Mouse (Mus musculus): ENCODE data around the gene Prom1. TPM values are rescaled to one million over a fixed set of nuclear protein-coding genes. Genes with fewer than 3 reads are reported as not detected.
"Not testable (repeated sequence)": the region's sequence is repeated elsewhere in the genome, so short reads cannot be mapped to it uniquely, and the experiment has no call there.

The Prom1 gene
- 1 to 10 TPM in 1 of 2 experiments, under 1 TPM in 1; 0.69 to 1.4 TPM for polyA plus RNA-seq (2017; shearing (Covaris generic))

DNA sequence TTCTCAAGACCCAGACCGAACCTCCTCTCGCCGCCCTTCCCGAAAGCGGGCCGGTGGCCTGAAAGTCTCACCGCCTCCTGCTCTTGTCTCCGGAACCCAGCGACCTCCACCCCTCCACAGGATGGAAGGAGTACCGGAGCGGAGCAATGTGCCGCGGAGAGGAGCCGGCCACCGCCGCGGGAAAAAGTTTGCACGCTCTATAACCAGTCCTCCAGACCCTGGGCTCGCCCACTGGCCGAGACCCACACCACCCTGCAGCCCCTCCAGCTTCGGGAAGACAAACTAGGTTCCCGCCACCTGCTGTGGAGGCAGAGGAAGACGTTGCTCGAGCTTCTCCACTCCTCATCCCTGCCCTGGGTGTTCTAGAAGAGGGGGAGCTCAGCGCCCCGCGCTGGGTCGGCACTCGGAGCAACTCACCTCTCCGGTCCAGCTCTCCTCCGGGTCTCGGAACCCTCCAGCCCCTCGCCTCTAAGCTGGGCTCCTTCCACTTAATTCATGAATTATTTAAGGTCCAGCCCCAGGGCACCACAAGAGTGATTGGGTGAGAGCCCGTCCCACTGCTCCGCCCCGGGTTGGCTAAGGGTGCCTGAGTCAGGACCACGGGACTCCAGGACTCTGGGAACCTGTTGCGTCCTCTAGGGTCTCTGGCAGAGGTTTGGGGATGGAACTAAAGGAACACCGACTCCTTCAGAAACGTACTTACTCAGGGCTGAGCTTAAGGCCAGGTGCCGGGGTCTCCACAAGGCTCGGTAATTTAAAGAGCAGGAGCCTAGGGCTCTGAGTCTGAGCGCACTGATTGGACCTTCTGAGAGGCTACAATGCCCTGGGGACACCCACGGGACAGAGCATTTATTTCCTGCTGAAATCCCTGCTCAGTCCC, at the start of gene Prom1:
Prom1 (minus strand) TSS at position 802 of the 880 bp plus-strand sequence.
- ATAC-seq: no peak

DNA sequence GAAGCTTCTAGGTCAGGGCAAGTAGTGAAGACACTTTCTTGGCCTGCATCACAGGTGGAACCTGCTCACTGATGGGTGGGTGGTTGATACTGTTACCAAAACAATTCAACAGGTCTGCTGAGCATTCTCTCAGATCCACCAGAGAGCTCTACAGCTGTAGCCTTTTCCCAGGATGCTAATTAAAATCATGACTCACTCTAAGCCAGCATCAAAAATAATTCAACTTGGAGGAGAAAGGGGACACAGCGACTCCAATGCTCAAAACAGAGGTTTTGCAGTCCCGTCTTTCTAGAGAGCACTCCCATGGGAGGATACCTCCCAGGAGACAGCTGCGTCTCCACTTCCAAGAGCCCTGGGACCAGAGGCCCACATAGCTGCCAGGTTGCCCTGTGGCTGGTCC, 45.9 kb upstream of the Prom1 start:
- ATAC-seq: no peak

DNA sequence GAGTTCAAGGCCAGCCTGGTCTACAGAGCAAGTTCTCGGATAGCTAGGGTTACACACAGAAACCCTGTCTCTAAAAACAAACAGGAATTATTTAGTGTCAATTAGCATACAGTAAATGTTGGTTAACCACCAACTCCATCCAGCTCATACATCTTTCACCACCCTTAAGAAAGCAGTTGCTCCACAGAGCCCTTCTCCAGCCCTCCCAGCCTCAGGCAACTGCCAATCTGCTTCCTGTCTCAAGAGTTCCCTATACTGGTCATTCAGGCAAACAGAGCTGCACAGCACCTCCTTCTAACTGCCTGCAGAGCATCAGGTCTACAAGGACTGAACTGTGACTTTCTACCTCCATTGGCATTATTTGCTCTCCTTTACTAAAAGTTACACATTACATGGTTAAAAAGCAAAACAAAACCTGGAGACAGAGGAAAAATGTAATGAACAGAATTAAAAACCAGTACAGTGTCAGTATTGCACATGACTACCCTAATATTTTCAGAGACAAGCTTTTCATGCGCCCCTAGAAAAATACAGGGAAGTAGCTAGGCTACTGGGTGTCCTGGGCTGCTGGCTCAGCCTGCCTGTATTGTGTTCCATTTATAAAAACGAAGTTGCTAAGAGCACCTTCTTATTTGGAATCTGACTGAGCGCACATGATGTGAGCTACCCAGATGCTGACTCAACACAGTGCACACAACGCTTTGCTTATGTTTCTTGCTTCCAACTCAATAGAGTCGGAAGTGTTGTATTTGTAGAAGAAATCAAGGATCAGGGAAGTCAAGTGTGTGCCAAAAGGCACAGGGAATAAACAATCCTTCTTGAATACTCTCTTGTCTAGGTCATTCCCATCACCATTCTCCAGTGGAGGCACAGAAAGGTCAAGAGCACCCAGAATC, 44.9 kb upstream of the Prom1 start:
- ATAC-seq: no peak

DNA sequence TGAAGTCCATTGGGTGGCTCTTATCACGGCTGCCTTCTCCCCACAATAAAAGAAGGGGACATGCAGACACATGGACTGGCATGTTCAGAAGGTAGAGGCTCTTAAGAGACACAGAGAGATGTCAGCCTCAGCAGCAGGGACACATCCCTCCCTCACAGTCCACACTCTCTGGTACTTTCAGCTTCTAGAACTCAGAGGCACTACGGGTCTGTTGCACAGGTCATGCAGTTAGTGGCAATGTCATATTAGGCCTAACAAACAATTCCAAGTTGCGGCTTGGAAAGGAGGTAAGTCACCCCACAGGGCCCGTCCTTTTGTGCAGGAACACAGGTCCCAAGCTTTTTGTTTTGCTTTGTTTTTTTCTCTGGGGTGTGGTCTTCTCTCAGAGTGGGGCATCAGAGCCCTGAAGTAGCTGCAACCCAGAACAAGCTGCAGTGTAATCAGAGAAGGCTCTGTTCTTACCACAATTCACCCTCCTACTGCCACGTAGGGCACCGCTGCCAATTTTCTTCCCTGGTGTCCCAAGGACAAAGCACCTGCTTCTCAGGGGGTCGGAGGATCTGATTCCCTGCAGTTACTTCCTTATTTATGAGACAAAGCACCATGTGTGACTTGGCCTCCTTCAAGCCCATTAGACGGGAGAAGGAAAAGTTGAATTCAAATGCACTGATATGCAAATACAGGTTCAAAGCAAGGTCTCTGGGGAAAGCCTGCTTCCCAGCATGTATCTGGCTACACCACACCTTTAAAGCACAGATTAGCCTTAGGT, 41.8 kb upstream of the Prom1 start:
- ATAC-seq: no peak

DNA sequence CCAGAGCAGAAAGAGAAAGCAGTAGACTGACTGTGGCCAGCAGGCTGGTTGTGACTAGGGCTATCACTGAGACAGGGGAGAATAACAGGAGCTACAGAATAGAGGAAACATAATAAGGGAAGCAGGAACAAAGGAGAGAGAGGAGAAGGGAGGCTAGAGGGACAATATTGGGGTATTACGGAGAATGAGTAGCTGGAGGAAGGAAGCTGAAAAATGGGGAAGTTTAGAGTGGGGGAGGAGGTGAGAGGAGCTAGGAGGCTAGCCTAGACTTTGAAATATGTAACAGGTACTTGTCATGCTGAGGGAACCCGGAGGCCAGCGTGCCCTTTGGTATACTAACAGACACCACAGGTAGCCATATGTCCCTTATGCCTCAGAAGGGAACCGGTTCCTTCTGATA, 25.7 kb upstream of the Prom1 start:
- ATAC-seq: no peak

DNA sequence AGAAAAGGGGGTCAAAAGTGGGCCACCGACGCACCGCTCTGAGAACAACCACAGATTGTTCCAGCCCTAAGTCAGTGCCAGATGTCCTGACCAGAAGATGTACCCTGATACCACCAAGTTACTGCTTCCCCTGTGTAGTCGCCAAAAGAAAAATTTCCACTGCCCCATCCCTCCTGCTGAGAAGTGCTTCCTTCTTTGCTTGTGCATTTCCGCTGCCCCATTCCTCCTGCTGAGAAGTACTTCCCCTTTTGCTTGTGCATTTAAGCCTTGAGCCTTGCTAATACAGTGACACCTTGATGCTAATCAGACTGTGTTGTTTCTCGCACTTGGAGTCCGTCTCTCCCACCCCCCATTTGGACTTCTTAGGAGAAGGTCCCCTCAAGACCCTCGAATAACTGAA, 24.7 kb upstream of the Prom1 start:
- not testable (repeated sequence) for ATAC-seq

DNA sequence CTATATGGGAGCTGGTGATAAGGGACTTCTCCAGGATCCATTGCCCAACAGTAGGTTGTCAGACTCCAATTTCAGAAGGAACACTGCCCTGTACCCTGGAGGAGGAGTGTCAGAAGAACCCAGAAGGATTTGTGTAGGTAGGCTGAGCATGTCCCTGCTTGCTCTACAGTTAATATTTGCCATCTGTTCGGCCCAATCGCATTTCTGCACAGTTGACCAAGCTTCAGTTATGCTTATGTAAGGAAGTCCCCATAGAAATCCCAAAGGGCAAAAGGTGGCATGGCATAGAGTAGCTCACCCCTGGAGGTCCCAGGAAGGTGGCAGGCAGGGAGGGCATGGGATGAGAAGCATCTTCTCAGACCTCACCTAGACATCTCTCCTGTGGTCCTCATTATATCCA, 19.6 kb upstream of the Prom1 start:
- no peak for ATAC-seq

DNA sequence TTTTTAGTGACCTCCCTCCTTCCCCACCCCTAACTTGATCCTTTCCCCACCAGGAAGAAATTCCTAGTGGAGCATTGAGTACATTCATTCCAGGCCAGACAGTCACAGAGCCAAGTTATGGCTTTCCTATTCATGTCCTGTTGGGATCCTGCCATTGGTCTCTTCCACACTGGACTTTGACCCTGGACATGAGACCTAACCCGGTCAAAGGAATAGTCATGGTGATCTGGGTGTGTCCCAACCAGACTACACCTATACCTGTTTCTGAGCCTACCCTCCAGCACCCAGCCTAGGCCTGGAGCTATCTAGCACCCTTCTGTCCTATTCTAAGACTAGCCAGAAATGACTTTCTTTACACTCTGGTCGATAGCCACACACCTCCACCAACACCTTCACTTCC, 11.3 kb upstream of the Prom1 start:
- no peak for ATAC-seq

DNA sequence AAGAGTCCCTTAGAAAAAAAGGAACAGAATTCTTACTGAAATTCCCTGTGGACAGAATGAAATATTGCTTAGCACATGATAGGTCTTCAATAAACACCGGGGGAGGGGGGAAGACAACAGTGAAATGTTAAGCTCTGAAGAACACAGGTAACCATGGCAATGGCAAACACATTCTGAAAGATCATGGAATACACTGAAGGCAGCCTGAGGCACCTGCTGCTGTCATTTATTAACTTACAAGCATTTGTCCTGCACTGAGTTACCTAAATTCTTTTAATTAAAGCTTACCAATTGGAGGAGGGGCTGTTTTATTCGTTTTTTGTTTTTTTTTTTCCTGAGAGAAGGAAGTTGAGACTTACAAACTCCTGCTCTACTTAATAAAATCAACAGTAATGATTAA, 7.3 kb upstream of the Prom1 start:
- no peak for ATAC-seq

DNA sequence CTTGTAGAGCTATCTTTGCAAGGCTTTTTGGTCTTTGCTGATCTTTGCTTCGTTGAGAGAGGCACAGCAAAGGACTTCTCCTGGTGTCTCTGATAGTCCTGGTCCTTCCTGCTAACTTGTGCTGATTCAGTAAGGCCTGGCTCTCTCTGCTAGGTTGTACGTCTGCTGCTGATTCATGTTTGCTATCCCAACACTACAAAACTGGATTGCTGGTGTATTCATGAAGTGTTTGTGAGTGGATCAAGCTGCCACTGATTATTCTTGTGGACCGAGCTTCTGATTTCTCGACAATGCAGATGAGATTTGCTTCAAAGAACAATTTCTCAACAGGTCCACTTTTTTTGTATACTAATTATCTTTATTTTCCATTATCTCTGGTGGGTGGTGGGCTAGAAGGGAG, 6.3 kb upstream of the Prom1 start:
- no peak for ATAC-seq

DNA sequence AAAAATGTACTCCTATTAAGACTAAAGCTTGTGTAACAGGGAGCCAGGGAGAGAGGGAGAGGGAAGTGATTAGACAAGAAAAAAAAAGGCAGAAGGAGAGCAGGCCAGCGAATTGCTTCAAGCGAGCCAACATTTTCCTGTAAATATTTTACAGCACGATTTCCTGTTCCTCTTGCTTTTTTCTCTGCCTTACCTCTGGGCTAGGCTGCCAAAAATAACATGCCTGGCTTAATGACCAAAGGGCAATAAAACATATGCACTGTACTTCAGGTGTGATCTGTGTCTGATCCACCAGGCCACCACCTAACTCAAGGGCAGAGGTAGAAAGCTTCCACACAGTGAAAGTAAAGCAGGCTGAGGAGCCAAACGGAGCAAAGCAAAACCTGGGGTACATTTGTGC, 3.4 kb upstream of the Prom1 start:
- ATAC-seq: no peak

DNA sequence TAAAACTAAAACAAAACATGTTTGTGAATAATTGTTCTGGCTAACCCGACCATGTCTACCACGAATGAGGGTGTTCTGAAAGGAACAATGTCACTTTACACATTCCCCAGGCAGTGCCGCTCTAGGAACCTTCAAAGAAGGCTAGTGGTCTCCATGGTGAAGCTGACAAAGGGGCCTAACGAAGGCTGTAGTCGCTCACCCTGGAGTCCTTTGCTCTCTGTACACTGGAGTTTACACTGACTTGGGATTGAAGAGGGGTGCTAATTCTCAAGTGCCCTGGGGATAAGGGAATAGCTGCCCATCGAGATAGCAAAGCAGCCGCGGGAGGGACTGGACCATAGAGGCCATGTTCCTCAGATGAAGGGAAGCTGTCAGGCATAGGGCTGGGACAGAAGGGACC, 2.9 kb upstream of the Prom1 start:
- no peak for ATAC-seq

DNA sequence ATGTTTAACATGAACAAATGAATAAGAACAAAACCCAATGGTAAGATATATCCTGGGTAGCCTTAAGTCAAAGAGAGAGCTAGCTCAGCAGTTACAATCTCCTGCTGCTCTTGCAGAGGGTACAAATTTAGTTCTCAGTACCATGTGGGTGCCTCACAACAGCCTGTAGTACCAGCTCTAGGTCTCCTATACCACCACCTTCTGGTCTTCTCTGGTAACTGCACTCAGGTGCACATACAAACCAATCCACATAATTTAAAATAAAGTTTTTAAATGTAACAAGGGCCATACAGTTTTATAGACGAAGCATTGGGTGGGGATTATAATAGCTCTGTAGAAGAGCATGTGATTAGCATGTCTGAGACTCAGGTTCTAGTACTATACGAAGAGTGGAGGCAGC, 2.3 kb upstream of the Prom1 start:
- no peak for ATAC-seq

DNA sequence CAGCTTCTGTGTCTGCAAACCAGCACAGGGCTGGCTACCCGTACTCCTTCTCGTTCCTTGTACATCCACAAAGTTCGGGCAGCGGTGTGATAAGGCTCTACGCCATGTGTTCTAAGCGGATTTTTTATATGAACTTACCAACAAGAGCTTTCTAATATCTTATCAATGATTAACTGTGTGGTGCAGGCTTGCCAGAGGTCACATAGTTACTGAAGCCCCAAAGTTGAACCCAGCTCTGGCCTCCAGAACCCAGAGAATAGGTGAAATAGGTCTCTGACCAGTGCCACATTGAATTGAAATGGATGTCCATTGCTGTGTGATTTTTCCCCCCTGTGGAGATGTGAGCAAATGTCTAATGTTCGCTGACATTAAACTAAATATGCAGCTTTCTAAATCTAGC, 1.3 kb upstream of the Prom1 start:
- ATAC-seq: no peak

DNA sequence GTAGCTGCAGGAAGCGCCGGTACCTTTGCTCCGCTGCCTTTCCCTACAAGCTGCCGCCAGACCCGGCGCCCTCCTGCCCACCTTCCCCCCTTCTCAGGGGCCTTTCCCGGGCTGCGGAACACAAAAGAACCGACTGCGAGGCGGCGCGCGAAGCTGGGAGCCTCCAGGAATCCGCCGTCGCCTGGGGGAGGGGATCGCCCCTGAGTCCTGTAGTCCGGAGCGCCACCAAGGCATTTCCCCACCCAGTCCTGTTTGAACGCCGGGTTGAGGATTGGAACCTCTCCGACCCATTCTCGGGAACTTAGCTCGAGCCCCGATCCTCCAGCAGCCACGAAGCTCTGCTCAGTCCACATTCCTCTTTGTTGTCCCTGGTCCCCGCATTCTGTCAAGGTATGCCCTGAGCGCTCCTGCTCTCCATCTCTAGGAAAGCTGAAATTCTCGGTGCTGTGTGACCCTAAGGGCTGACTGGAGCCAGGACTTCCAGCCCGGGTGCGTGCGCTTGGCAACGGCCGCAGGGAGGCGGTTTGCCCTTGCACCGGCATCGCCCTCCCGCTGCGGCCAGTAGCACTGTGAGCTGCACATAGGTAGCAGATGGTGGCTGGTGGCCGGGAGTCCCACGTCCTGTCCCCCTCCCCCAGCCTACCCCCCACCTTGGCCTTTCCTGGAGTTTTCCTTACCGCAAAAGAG, 1.1 kb downstream of the Prom1 start:
- ATAC-seq: no peak

DNA sequence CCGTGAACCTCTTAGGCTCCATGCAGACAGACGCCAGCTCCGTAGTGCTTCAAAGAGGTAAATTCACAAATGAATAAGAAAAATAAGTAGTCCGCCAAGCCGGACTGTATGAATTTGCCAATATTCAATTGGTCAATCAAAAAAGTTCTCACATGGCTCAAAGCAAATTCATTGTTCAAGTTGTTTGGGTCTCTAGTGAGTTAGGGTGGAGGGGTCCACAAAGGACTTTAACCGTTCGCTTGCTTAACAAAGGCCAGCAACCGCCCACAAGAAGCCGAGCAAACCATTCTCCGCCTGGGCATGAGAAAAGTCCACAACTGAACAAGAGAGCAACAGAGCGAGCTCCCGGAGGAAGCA, 1.7 kb downstream of the Prom1 start:
- ATAC-seq: no peak

DNA sequence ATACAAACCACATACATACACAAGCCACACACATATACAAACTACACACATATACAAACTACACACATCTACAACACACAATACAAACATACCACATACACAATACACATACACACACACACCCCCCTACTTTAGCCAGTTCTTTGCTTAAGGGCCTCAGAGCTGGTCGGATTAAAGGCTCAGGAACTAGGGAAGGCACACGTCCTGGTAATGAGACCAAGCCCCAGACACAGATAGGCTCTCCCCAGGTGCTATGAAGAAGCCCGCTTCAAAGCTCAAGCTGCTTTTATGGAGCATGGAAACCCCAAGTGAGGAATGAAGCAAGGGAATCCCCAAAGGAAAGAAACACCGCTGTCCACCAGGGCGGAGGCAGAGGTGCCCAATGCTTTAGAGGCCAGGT, 4.8 kb downstream of the Prom1 start:
- no peak for ATAC-seq

DNA sequence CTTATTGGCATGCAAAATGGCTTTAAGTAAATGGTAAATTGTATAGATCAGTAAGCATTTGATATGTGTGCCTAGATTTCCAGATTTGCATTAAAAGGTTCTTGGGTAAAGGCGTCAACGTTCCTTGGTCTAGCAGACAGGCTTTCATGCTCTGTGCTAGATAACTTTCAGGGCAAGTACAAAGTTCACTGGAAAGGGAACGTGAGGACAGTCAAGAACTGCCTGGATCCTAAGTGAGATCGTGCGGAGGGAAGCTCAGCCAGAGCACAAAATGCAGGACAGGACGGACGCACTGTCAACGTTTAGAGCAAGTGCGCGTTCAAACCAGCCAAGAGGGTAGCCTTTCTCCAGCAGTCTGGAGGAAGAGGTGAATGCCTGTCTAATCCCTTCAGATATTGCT, 5.7 kb downstream of the Prom1 start:
- no peak for ATAC-seq

DNA sequence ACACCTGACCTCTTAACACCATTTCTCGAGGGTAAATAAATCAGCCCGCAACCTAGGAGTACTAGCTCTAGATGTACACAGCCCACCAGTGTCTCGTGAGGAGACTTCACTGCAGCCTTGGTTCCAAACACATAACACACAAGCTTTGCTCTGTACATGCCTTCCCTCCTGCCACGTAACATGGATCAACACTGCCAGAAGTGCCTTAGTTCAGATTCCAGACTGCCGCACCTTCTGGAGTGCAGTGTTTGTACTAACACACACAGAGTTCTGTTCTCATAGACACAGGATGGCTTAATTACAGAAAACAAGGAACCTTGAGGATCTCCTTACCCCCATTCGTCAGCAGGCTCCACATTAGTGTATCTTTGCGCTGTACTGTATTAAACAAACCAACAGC, 6.1 kb downstream of the Prom1 start:
- ATAC-seq: no peak

DNA sequence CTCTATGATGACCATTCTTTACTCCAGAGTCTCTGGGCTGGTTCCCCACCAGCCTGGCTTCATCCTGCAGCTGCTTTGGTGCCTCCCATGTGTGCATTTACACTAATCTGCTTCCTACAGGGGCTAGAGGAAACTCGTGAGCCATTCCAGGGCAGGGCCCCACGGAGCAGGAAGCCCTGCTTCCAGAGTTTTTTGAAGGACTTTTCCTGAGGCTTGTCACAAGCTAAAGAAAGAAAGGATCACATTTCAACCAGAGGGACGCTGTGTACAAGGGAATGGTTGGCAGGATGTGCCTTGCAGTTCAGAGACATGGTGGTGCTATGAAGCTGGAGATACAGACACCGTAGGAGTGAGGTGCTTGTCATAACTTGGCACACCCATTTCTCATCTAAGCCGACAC, 14.8 kb downstream of the Prom1 start:
- ATAC-seq: no peak

DNA sequence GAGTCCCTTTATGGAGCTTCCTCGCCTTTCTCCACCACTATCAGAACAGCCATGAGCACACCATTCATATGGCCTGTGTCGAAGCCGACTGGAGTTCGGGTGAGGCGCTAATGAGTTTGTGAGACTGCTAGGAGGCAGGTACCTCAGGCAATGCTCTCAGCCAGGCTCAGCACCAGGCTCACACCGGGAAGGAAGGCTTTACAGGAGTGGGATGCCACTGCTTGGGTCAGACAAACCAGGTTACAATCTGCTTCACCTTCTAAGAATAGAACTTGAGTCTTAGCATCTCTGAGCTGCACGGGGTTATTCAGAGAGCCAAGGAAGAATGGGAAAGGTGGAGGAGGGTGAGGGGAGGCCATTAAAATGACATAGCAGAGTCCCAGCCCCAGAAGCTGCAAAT, 16.0 kb downstream of the Prom1 start:
- ATAC-seq: no peak

DNA sequence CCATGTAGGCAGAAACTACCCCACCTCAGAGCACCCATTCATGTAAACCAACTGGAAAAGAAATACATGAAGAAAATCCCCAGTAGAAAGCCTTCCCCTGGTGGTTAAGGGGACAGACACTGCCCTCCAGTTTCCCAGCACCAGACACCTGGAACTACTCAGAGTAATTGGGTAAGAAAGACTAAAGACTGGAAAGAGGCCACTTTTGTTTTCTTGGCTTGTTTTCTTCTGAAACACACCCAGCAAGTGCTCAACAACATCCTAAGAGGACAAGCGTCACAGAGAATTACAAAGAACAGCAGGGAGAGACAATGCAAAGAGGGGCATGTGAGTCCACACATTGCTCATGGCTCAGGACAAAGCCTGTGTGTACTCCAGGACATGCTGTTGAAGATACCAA, 20.7 kb downstream of the Prom1 start:
- ATAC-seq: no peak

All from CD4-positive, CD25-positive, alpha-beta regulatory T cell, adult 4 months (primary cell).